8 mouse cellular contexts compared by ENCODE assay signal in genomic region chr11:106851438-106851837, GRCm38 (mm10).
A peak's percentile ranks its signal among the peaks of the same experiment; 100 is the strongest.
DNase-seq lines count a peak whose midpoint lies in the region; ATAC-seq and TF ChIP-seq lines count a peak whose summit lies in the region.
"Had no signal": no experiment of that assay in that cellular context is flagged by ENCODE, and none has a peak within 500 bp of the region (broad histone marks: within the 10 kb centered on the region; RNA-seq: fewer than 3 reads in every experiment).

No protein-coding gene starts in this region.

- peak; percentile 82 for TF ChIP-seq CTCF in layer of hippocampus, adult 2 months (conservative IDR thresholded peaks at IDR 0.05)

- no peak for DNase-seq in layer of hippocampus, adult 2 months (ENCODE audit: low spot score in 2 of 2)
- no peak for DNase-seq in layer of hippocampus, adult 8-10 months (ENCODE audit: low spot score in 2 of 2)
- peak; percentile 68 for DNase-seq in CD4-positive, CD25-positive, alpha-beta regulatory T cell, adult 2 months (ENCODE audit: low read depth, low spot score)
- DNase-seq in MEL-GATA-1-ER (ENCODE audit: extremely low read depth, low read depth) = peak; percentile 21
- peak; percentile 9 for DNase-seq in fibroblast of lung, adult 2 months (ENCODE audit: low read depth)
- DNase-seq in cerebellum, adult 9-11 months = no peak

- H3K4me3 ChIP-seq in layer of hippocampus, adult 2 months = no peak overlapping the region
- H3K4me3 ChIP-seq: lung, embryonic 15.5 days had no signal

- ATAC-seq in megakaryocyte-erythroid progenitor cell, adult 5-6 weeks (replicated peaks; ENCODE audit: low FRiP score, low TSS enrichment, poor library complexity, severe bottlenecking) = no peak

- H3K27ac ChIP-seq in layer of hippocampus, adult 2 months = no peak overlapping the region
- H3K27ac ChIP-seq: lung, embryonic 15.5 days had no signal

Comparison
In these comparisons a context has a peak if more than half of its experiments do, and no peak if none do; other contexts are left out.
1. DNase-seq: peak in CD4-positive, CD25-positive, alpha-beta regulatory T cell, adult 2 months (single experiment), MEL-GATA-1-ER (single experiment) and fibroblast of lung, adult 2 months (single experiment); none in layer of hippocampus, adult 2 months (0 of 2), layer of hippocampus, adult 8-10 months (0 of 2) and cerebellum, adult 9-11 months (single experiment).